Mouse (Mus musculus) ovary, postnatal 10 days (tissue): ENCODE data around the gene Olfr1121.
"Not testable (repeated sequence)": the region's sequence is repeated elsewhere in the genome, so short reads cannot be mapped to it uniquely, and the experiment has no call there.

Experiments used
- DNase-seq: peaks from one replicate; pipeline ENCODE4 v3.0.0; 2022; ENCODE audit warnings: low spot score

Gene Olfr1121

GRCm38 (mm10) chr2:87369595-87369994 lies at the start of gene Olfr1121:
Gene Olfr1121, plus strand, starts transcription at chr2:87369895.
- no peak for DNase-seq

GRCm38 (mm10) chr2:87354515-87354914 lies 15.2 kb upstream of the Olfr1121 start, which contains the start of gene Olfr1120:
Gene Olfr1120, plus strand, starts transcription at chr2:87354815.
- DNase-seq = no peak

- DNase-seq = not testable (repeated sequence)
These were observed 9.6 kb upstream of the Olfr1121 start for GRCm38 (mm10) chr2:87360121-87360520.

GRCm38 (mm10) chr2:87371726-87372125 lies 2.0 kb downstream of the Olfr1121 start:
- no peak for DNase-seq

GRCm38 (mm10) chr2:87383935-87384334 lies 14.2 kb downstream of the Olfr1121 start:
- no peak for DNase-seq

GRCm38 (mm10) chr2:87385549-87385948 lies 15.9 kb downstream of the Olfr1121 start, which contains the start of gene Olfr1122:
Gene Olfr1122, plus strand, starts transcription at chr2:87385849.
- DNase-seq = no peak

GRCm38 (mm10) chr2:87393605-87394004 lies 23.9 kb downstream of the Olfr1121 start:
- not testable (repeated sequence) for DNase-seq

GRCm38 (mm10) chr2:87394686-87395085 lies 25.0 kb downstream of the Olfr1121 start:
- DNase-seq = not testable (repeated sequence)

GRCm38 (mm10) chr2:87416335-87416734 lies 46.6 kb downstream of the Olfr1121 start, which contains the start of gene Olfr1123:
Gene Olfr1123, plus strand, starts transcription at chr2:87416635.
- DNase-seq = no peak
